Mouse (Mus musculus) left cerebral cortex, adult 2 months (tissue): ENCODE data around the gene Vangl1. TPM values are rescaled to one million over a fixed set of nuclear protein-coding genes. Genes with fewer than 3 reads are reported as not detected.
A peak's percentile ranks its signal among the peaks of the same experiment; 100 is the strongest.

ENCODE experiments used
- DNase-seq, 2 experiments: peaks; one replicate each; pipeline ENCODE4 v3.0.0; 2021 to 2022; ENCODE audit warnings: low spot score in 2 of 2, mixed read lengths in 1 of 2; ENCODE audit errors: extremely low spot score in 1 of 2
- H3K27ac ChIP-seq: fragments of 200-600 bp; 2 replicates; pipeline ENCODE4 v1.8.1; 2022
- H3K4me3 ChIP-seq: fragments of 200-600 bp; 2 replicates; pipeline ENCODE4 v1.8.1; 2022
- CTCF ChIP-seq: fragments of 200-600 bp; IDR thresholded peaks from 2 replicates; pipeline ENCODE4 v1.8.1; 2022; ENCODE audit warnings: antibody characterized with exemption, mild to moderate bottlenecking, moderate library complexity
- intact Hi-C: fragments of 180-260 bp; cut with DNase I; formaldehyde crosslinking; loops from one replicate; pipeline ENCODE4 v1.15.1; 2025
- long read RNA-seq, 2 experiments: library from polyadenylated mRNA; stranded (forward); transcript quantifications; one replicate each; pipeline ENCODE4 v2.0.0; 2021; ENCODE audit warnings: borderline mapping rate in 2 of 2
- total RNA-seq, 2 experiments: library from RNA; stranded (reverse); gene quantifications; 2 replicates each; pipeline ENCODE4 v1.2.3; 2021

The Vangl1 gene
- total RNA-seq: 1 to 10 TPM; 4.4 to 6.7 TPM
- long read RNA-seq, experiment 1, full-length matches to known transcripts: 1 of 2 reads
- long read RNA-seq, experiment 1, partial matches to known transcripts: 0 of 2 reads
- long read RNA-seq, experiment 1, other reads (novel, unspliced or antisense): 1 of 2 reads
- long read RNA-seq, experiment 2, full-length matches to known transcripts: 4 of 8 reads
- long read RNA-seq, experiment 2, partial matches to known transcripts: 1 of 8 reads
- long read RNA-seq, experiment 2, other reads (novel, unspliced or antisense): 3 of 8 reads

DNA sequence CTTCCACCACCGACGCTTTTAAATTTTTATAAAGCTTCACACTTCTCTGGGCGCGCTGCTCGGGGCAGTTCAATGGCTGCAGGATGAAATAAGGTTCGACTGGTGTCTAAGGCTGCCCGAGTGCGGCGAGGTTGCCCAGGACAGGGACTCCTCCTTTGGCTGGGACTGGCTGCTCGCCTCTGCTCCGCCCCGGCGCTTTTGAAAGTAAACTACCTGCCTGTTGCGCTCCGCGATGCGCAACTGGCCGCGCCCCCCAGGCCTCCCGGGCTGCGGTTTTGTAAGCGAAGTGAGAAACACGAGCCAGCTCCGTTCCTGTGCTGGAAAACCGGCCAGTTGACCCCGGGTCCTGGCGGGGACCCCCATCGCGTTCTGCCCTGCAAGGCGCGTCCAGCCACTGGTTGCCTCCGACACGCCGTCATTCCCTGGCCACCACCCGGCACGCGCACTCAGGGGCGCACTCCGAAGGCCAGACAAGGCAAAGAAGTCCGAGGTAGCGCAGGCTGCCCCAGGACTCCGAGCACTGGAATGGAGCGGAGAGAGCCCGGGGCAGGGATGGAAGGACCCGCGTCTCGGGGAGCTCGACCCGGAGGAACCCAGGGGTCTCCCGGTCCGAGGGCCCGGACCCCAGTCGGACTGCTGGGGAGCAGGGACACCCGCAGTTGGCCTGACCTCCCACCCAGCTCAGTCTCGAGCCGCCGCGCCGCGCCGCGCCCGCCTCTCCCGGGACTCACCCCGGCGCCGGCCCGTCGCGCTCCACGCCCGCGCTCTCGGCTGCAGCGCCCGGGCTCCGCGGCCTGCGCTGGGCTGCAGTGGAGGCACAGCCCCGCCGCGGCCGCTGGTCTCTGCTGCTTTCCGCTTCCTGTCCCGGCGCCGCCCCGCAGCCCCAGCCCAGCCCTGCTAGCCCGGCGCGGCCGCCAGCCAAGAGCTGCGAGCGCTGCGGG, at the start of gene Vangl1:
TSS of gene Vangl1 (minus strand) at position 913 of the 941 bp plus-strand sequence.
- TF ChIP-seq CTCF: no peak
- Histone ChIP-seq H3K27ac (peak within 1 kb of the TSS; percentile 53), H3K4me3 (peak within 1 kb of the TSS; percentile 65)
- intact Hi-C loops: no loop called here
- peak; percentile 42 to 54 for DNase-seq

DNA sequence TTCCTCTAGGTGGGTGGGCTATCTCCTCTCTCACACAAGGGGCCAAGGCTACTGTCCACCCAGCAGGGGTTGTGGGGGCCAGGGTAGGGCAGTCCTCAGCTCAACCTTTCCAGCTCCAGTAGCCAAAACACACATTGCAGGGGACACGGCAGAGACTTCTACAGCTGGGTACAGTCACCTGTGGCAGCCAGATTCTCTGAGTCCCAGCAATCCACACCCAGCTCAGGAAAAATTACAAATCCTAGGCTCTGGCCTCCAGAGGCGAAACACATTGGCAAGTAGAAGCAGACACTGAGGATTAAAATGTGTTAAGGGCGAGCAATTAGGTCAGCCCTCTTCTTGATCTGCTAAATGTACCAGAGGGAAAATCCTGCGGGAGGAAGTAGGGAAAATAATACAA, 49.1 kb upstream of the Vangl1 start:
- H3K27ac ChIP-seq: no peak overlapping the region
- no peak overlapping the region for H3K4me3 ChIP-seq
- intact Hi-C loops: no loop called here
- no peak for DNase-seq
- no peak for TF ChIP-seq CTCF

DNA sequence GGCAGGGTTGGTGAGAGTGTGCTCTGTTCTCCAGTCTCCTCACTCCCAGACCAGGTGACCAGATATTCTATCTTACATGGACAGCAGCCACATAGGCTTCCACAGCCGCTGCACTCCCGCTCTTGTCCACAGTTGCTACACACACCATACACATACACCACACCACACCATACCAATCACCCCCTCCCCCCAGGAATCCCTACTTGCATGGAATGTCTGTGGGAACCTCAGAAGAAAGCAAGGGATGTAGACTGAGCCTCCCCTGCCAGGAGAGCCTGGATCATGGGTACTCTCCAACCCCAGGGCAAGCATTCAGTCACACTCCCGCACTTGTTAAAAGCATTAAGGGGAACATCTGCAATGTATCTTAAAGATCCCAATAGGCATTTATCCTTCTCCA, 48.4 kb upstream of the Vangl1 start:
- no peak overlapping the region for H3K27ac ChIP-seq
- no peak for DNase-seq
- no peak overlapping the region for H3K4me3 ChIP-seq
- intact Hi-C loops: no loop called here
- TF ChIP-seq CTCF: no peak

DNA sequence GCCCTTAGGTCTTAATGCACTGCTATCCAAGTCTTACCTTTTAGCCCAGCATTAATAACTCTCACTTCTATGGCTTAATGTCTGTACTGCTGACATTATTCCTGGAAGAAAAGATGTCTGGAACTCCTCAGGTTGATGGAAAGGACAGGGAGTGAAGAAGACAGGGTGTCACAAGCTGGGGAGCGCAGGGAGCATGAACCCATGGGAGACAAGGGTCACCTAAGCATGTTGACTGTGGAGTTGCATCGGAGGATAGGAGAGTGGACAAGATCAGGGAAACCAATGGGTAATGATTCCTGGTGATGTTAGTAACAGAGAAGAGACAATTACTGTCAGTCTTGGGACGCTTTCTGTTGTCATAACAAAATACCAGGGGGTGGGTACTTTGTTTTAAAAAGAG, 46.4 kb upstream of the Vangl1 start:
- no peak for DNase-seq
- Histone ChIP-seq H3K27ac (no peak overlapping the region), H3K4me3 (no peak overlapping the region)
- TF ChIP-seq CTCF: no peak
- intact Hi-C loops: no loop called here

DNA sequence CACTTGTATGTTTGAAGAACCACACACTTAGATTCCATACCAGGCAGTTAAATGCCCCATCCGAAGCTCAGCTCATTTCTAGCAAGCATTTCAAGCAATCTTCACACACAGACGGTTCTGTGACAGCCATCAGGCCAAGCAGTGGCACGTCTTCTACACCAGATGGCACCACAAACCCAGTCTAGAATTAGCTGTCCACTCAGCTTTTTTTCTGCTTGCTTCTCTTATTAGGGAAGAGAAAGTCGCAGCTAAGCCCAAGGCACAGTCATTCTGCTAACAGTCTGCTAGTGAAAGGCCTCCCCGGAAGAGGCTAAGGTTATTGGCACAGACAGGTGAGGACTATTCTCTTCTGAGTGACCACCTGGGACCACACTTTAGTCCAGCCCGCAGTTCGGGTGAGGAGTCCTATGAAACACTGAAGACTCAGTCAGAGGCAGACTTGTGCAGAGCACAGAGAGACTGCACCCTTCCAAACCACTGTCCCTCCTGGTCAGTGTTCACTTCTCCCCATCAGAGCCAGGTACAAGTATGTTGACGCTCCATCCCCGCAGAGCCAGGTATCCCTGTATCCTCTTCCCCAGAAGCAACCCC, 45.0 kb upstream of the Vangl1 start:
- Histone ChIP-seq H3K4me3 (no peak overlapping the region), H3K27ac (no peak overlapping the region)
- TF ChIP-seq CTCF: peak; percentile 94
- peak; percentile 64 to 74 for DNase-seq
- intact Hi-C loops: loop anchor here (1.0 to 2.0 kb wide), 2 partner anchors 442 to 555 kb away; no protein-coding TSS in a partner anchor

DNA sequence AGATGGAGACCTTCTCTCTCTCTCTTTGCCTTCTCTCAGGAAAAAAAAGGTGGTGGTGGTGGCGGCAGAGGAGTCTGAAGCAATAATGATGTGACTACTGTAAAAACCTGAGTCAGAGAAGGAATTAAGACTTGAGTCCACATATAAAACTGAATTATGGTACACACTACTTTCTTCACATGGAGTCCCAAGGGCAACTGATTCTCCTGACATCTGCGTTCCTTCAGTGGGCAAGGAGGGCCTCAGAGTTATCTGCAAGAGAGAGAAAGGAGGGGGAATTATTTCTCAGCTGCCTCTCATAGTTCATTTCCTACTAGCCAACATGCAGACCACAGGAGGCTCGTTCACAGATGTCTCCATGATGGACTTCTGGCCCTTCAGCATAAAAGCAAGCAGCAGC, 40.1 kb upstream of the Vangl1 start:
- intact Hi-C loops: loop anchor here (5.0 kb wide), 2 partner anchors 347 to 747 kb away; no protein-coding TSS in a partner anchor
- H3K4me3 ChIP-seq: no peak overlapping the region
- DNase-seq: no peak
- TF ChIP-seq CTCF: no peak
- H3K27ac ChIP-seq: no peak overlapping the region

DNA sequence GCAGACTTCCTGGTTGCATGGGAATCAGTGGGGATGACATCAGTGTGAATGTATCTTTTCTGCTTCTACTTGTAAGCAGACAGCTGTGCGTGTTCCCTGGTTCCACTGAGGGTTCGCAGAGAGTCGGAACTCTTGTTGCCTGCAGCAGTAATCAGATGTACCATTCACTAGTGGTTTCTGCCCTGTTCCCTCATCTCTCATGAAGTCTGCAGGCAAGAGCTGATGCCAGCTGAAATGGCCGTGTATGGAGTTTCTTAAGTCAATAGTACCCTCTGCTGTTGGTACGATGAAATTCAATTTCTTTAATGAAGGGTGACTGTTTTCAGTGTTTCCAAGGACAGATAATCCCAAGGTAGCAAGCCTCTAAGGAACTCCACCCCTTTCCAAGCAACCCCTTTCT, 38.4 kb upstream of the Vangl1 start:
- Histone ChIP-seq H3K4me3 (no peak overlapping the region), H3K27ac (no peak overlapping the region)
- intact Hi-C loops: loop anchor here (1.0 to 5.0 kb wide), 3 partner anchors 161 to 746 kb away; no protein-coding TSS in a partner anchor
- peak; percentile 70 for TF ChIP-seq CTCF
- DNase-seq: peak; percentile 26 to 38

DNA sequence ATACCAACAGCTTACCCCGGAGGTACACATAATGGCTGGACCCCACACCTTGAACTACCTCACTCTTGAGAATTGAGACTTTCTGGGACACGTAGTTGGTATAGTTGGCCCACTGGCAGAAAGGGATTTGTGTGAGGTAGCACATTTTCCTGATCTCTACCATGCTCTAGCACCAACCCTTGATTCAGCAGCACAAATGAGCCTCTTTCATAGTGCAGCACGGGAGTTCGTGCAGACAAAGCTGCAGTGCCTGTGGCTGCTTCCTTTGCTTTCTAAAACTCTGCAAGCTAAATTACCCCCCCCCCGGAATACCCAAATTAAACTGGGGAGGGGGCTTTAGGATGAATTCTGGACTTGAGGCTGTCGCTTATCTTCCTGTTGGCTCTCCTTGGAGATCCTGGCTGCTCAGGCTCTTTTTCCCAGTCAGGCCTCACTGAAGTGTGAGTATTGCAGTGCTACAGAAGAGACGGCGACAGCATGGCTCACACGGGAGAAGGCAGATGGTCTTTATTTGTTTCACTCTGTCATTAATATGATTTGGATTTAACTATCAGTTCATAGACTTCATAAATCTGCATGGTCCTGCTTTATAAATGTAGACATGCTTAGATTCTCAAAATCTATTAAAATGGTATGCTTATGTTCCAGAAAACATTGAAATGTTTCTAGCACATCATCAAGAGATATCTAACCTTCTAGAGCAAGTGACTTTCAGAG, 27.1 kb upstream of the Vangl1 start:
- no peak for DNase-seq
- TF ChIP-seq CTCF: no peak
- Histone ChIP-seq H3K4me3 (no peak overlapping the region), H3K27ac (no peak overlapping the region)
- intact Hi-C loops: no loop called here

DNA sequence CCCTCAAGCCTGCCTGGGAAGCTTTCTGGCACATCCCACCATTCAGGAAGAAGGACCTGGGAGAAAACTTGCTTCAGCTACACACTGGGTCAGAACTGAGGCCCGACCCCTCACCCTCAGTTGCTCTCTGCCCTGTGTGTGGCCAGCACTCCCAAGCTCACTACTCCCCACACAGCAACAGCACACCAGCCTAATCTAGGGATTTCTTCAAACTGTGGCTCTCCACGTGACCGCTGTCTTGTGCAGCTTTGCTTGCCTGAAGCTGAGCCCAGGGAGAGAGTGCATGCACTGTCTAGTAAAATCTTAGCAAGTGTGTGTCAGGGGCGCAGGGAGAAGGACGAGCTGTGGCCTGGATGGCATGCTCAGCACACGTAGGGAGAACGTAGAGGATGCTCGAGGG, 18.3 kb upstream of the Vangl1 start:
- no peak for TF ChIP-seq CTCF
- no peak for DNase-seq
- intact Hi-C loops: no loop called here
- Histone ChIP-seq H3K27ac (no peak overlapping the region), H3K4me3 (no peak overlapping the region)

DNA sequence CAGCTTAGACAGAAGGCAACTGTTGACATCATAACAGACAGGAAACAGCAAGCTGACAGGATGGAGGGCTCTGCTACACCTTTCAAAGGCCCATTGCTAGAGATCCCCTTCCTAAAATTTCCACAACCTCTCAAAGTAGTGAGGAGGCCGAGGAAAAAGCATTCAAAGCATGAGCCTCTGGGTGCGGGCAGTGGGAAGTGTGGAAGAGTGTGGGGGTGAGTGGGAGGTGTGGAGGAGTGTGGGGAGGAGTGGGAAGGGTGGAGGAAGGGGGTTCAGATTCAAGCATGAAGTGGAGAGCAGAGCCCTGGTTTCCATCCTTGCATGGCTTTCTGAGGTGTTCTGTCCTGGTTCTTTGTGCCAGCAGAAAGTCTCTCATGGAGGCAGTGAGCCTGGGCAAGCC, 13.8 kb upstream of the Vangl1 start:
- DNase-seq: no peak
- no peak for TF ChIP-seq CTCF
- no peak overlapping the region for H3K4me3 ChIP-seq
- H3K27ac ChIP-seq: no peak overlapping the region
- intact Hi-C loops: no loop called here

DNA sequence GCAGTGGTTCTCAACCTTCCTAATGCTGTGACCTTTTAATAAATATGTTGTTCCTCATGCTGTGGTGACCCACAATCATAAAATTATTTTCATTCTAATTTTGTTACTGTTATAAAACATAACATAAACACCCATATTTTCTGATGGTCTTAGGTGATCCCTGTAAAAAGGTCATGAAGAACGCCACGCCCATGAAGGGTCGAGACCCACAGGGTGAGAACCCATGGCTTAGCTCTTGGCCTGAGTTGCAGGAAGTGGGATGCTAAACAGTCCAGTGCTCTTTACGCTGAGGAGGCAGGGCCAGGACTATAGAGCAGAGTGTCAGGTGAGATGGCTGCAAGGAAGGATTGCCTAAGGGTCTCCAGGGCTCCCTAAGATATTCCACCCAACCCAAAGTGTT, 10.2 kb upstream of the Vangl1 start:
- no peak for DNase-seq
- no peak overlapping the region for H3K4me3 ChIP-seq
- H3K27ac ChIP-seq: no peak overlapping the region
- intact Hi-C loops: no loop called here
- TF ChIP-seq CTCF: no peak
